Mouse (Mus musculus): ENCODE results near the gene Mical3.
A peak's percentile ranks its signal among the peaks of the same experiment; 100 is the strongest.

Gene Mical3

GRCm38 (mm10) chr6:120903450-120903912 lies 227.3 kb downstream of the Mical3 start:
- peak; percentile 72 for DNase-seq (ENCODE audit: low spot score)

GRCm38 (mm10) chr6:120901776-120902645 lies 228.8 kb downstream of the Mical3 start:
- DNase-seq (ENCODE audit: low spot score) = no peak

GRCm38 (mm10) chr6:120898188-120898833 lies 232.5 kb downstream of the Mical3 start:
- DNase-seq (ENCODE audit: low spot score) = no peak

- no peak for DNase-seq (ENCODE audit: low spot score)
Observed at GRCm38 (mm10) chr6:120894524-120894923, 236.3 kb downstream of the Mical3 start.

GRCm38 (mm10) chr6:120894089-120894488 lies 236.7 kb downstream of the Mical3 start:
- no peak for DNase-seq (ENCODE audit: low spot score)

GRCm38 (mm10) chr6:120886696-120887095 lies 244.1 kb downstream of the Mical3 start:
- no peak for DNase-seq (ENCODE audit: low spot score)

- no peak for DNase-seq (ENCODE audit: low spot score)
Observed at GRCm38 (mm10) chr6:120884436-120884835, 246.4 kb downstream of the Mical3 start.
